Comparison of ENCODE assay signal across 25 mouse cellular contexts in the genomic region with DNA sequence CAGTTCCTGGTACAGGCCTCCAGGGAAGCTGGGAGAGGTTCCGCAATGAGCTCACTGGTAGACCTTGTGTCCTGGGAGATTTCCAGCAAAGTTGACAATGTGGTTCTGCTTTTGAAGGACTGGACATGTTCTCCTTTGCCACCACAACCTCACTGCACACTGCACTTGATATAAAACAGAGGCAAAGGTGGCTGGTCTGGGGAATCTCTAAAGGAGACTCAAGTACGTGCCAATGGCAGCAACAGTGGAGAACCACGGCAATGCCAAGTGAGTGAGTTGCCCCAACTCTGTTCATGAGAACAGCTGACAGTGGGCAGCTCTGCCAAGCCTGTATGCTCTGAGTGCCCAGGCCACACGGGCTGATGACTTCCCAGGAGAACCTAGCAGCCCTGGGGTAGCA. TPM values are rescaled to one million over a fixed set of nuclear protein-coding genes. Genes with fewer than 3 reads are reported as not detected.
DNase-seq lines count a peak whose midpoint lies in the region; ATAC-seq and TF ChIP-seq lines count a peak whose summit lies in the region.
"Had no signal": no experiment of that assay in that cellular context is flagged by ENCODE, and none has a peak within 500 bp of the region (broad histone marks: within the 10 kb centered on the region; RNA-seq: fewer than 3 reads in every experiment).

No protein-coding gene starts in this region.

- no peak for TF ChIP-seq CTCF in liver, adult 2 months (IDR thresholded peaks at IDR 0.05; ENCODE audit: low read depth, low read length)

- peaks cover 7% of the 10 kb centered on the region; the same call in 1 of the 2 replicates for H3K79me2 ChIP-seq in liver, adult 2 months (ENCODE audit: control insufficient read depth, insufficient read depth, low read length)

- no peak overlapping the region for H3K4me2 ChIP-seq in liver, embryonic 12.5 days
- H3K4me2 ChIP-seq: limb, embryonic 13.5 days; lung, embryonic 14.5 days; midbrain, embryonic 15.5 days; neural tube, embryonic 15.5 days had no signal

- H3K9ac ChIP-seq in liver, adult 2 months (ENCODE audit: low read depth, low read length): 0 out of 2 replicates have a peak overlapping the region, but pooled peaks have one; percentile 0
- no peak overlapping the region for H3K9ac ChIP-seq in liver, embryonic 12.5 days
- H3K9ac ChIP-seq: limb, embryonic 13.5 days; liver, embryonic 14.5 days; lung, embryonic 14.5 days; midbrain, embryonic 15.5 days; neural tube, embryonic 15.5 days had no signal

- peak overlapping the region; percentile 59 for H3K27ac ChIP-seq in liver, adult 2 months (replicated peaks; ENCODE audit: insufficient read depth, low read depth, low read length)
- H3K27ac ChIP-seq in liver, embryonic 12.5 days: no peak overlapping the region
- H3K27ac ChIP-seq: forebrain, embryonic 10.5 days; limb, embryonic 13.5 days; liver, embryonic 14.5 days had no signal

- H3K36me3 ChIP-seq in liver, adult 2 months (ENCODE audit: control insufficient read depth, insufficient read depth, low read length): no peaks in the 10 kb centered on the region
- no peaks in the 10 kb centered on the region for H3K36me3 ChIP-seq in liver, embryonic 12.5 days
- H3K36me3 ChIP-seq: forebrain, embryonic 10.5 days; G1E; limb, embryonic 13.5 days; midbrain, embryonic 15.5 days; neural tube, embryonic 15.5 days had no signal

- no peak for TF ChIP-seq POLR2A in liver, adult 2 months (IDR thresholded peaks at IDR 0.05; ENCODE audit: extremely low read depth, insufficient read depth, low read length)

- H3K4me1 ChIP-seq in liver, adult 2 months (ENCODE audit: control insufficient read depth, insufficient read depth, low read length): peaks cover 38% of the 10 kb centered on the region
- no peaks in the 10 kb centered on the region for H3K4me1 ChIP-seq in liver, embryonic 12.5 days
- H3K4me1 ChIP-seq: limb, embryonic 13.5 days had no signal

- H3K4me3 ChIP-seq in liver, adult 2 months (ENCODE audit: insufficient read depth, low read depth, low read length): no peak overlapping the region
- H3K4me3 ChIP-seq in liver, embryonic 12.5 days: no peak overlapping the region
- H3K4me3 ChIP-seq: forebrain, embryonic 10.5 days; limb, embryonic 13.5 days; midbrain, embryonic 15.5 days; myocyte; neural tube, embryonic 15.5 days had no signal

- 23% methylated on average over 4 of the region's 4 CpGs for WGBS in liver, adult 2 months
- 76% methylated on average over 4 of the region's 4 CpGs for WGBS in liver, embryonic 12.5 days (ENCODE audit: insufficient replicate concordance)

- H3K27me3 ChIP-seq in liver, adult 2 months (ENCODE audit: control insufficient read depth, insufficient read depth, low read length): no peaks in the 10 kb centered on the region
- peaks cover 7% of the 10 kb centered on the region for H3K27me3 ChIP-seq in liver, embryonic 12.5 days (replicated peaks)
- H3K27me3 ChIP-seq: midbrain, embryonic 15.5 days; Patski had no signal

- intact Hi-C loops in heart, postnatal 14 days (cut with DNase I): loop anchor here (5.0 to 10.0 kb wide), 2 partner anchors 38 to 854 kb away; no protein-coding TSS in a partner anchor

- DNase-seq in gastrocnemius, adult 18-20 months (ENCODE audit: low spot score): peak; percentile 21
- no peak for DNase-seq in gastrocnemius, postnatal 25 days
- DNase-seq in heart, adult 9 months (ENCODE audit: low spot score in 2 of 2): peak; percentile 23 to 32
- DNase-seq in heart, postnatal 14 days: no peak
- peak; percentile 76 for DNase-seq in liver, adult 2 months (ENCODE audit: extremely low read depth, low read depth, low spot score)
- DNase-seq: B cell, adult 2 months; cerebellum, adult 18-20 months; cerebellum, postnatal 14 days; kidney, postnatal 36 days; layer of hippocampus, postnatal 36 days; lung, embryonic 14.5 days; right cerebral cortex, adult 18-20 months; right cerebral cortex, postnatal 4 days; thymus, postnatal 14 days had no signal

- no peak for ATAC-seq in liver, embryonic 12.5 days
- ATAC-seq: forebrain, embryonic 16.5 days; intestine, postnatal 0 days; midbrain, embryonic 15.5 days; Patski had no signal

- H3K9me3 ChIP-seq in liver, embryonic 12.5 days (replicated peaks): no peaks in the 10 kb centered on the region
- H3K9me3 ChIP-seq: forebrain, embryonic 10.5 days; G1E; limb, embryonic 13.5 days; midbrain, embryonic 15.5 days; neural tube, embryonic 15.5 days had no signal

RNA-seq across cellular contexts. Expression of a gene that starts 53.0 kb away (rescaled TPM):
- total RNA-seq in gastrocnemius, adult 18-20 months (2021): 1 to 10 TPM; 3.5 to 4.2 TPM
- total RNA-seq in gastrocnemius, postnatal 25 days (2021): 1 to 10 TPM; 5.0 to 7.6 TPM
- total RNA-seq in heart, postnatal 14 days (2021): 1 to 10 TPM in 1 of 2 experiments, under 1 TPM in 1; 0.90 to 2.7 TPM
- 1,071 and 1,237 TPM in 2 replicates for total RNA-seq in liver, adult 2 months (2014; rRNA removed)
- polyA plus RNA-seq in liver, adult 2 months (2012; rRNA removed): 834 and 897 TPM in 2 replicates
- polyA plus RNA-seq in liver, embryonic 12.5 days (2016; fragmentation: Nextera tagmentation; extraction: Ambion mirVana): 8.0 and 11.6 TPM in 2 replicates
- polyA plus RNA-seq: G1E had no signal

Comparison
In these comparisons a context has a peak if more than half of its experiments do, and no peak if none do; other contexts are left out.
1. DNase-seq: peak in gastrocnemius, adult 18-20 months (single experiment), heart, adult 9 months (2 of 2) and liver, adult 2 months (single experiment); none in gastrocnemius, postnatal 25 days (single experiment) and heart, postnatal 14 days (0 of 2).
2. RNA of a gene that starts 53.0 kb away (total RNA-seq): 1,071 to 1,237 TPM in liver, adult 2 months; 5.0 to 7.6 TPM in gastrocnemius, postnatal 25 days, 3.5 to 4.2 TPM in gastrocnemius, adult 18-20 months and 0.90 to 2.7 TPM in heart, postnatal 14 days; every median in the first group is over 100 times any median in the second.